Mouse (Mus musculus): ENCODE data around the gene Rara.

GRCm38 (mm10) chr11:98911498-98911897 lies 16.1 kb upstream of the Rara start:
- TF ChIP-seq CTCF (IDR thresholded peaks at IDR 0.05; ENCODE audit: borderline replicate concordance, insufficient read depth, low read depth, low read length) (no peak), POLR2A (IDR thresholded peaks at IDR 0.05; ENCODE audit: borderline replicate concordance, insufficient read depth, low read length) (no peak)

All from cerebellum, adult 2 months (tissue).